Mouse (Mus musculus) NIH3T3 (cell line): ENCODE results near the gene Rnf207.

ENCODE experiments used
- DNase-seq: peaks from one replicate; pipeline ENCODE4 v3.0.0-alpha.2; 2012; ENCODE audit warnings: low read depth

Rnf207 gene

GRCm38 (mm10) chr4:152328691-152329090, 9.9 kb upstream of the Rnf207 start:
- peak; percentile 71 for DNase-seq

- no peak for DNase-seq
Observed at GRCm38 (mm10) chr4:152326543-152326942, 7.8 kb upstream of the Rnf207 start.

- peak; percentile 95 for DNase-seq
Observed at GRCm38 (mm10) chr4:152325574-152326411, 7.0 kb upstream of the Rnf207 start, which contains the start of gene Rpl22. TSS of gene Rpl22 (plus strand) at chr4:152325742.

GRCm38 (mm10) chr4:152324641-152325562, 6.1 kb upstream of the Rnf207 start:
- DNase-seq: peak; percentile 59

GRCm38 (mm10) chr4:152321464-152321863, 2.7 kb upstream of the Rnf207 start:
- no peak for DNase-seq

GRCm38 (mm10) chr4:152317631-152318033, 1.2 kb downstream of the Rnf207 start:
- DNase-seq: no peak

GRCm38 (mm10) chr4:152315498-152316213, 3.1 kb downstream of the Rnf207 start:
- no peak for DNase-seq

- peak; percentile 60 for DNase-seq
Observed at GRCm38 (mm10) chr4:152313934-152314333, 4.9 kb downstream of the Rnf207 start.

GRCm38 (mm10) chr4:152313211-152313632, 5.6 kb downstream of the Rnf207 start:
- no peak for DNase-seq

- no peak for DNase-seq
Observed at GRCm38 (mm10) chr4:152312186-152312585, 6.6 kb downstream of the Rnf207 start.

- DNase-seq: no peak
Observed at GRCm38 (mm10) chr4:152307542-152307941, 11.3 kb downstream of the Rnf207 start.

GRCm38 (mm10) chr4:152305991-152306390, 12.8 kb downstream of the Rnf207 start:
- DNase-seq: no peak

- DNase-seq: no peak
Observed at GRCm38 (mm10) chr4:152304685-152305084, 14.1 kb downstream of the Rnf207 start.

- no peak for DNase-seq
Observed at GRCm38 (mm10) chr4:152303172-152303571, 15.6 kb downstream of the Rnf207 start.

- DNase-seq: no peak
Observed at GRCm38 (mm10) chr4:152302012-152302411, 16.8 kb downstream of the Rnf207 start.

GRCm38 (mm10) chr4:152300375-152300774, 18.4 kb downstream of the Rnf207 start:
- DNase-seq: no peak

- DNase-seq: no peak
Observed at GRCm38 (mm10) chr4:152298836-152299235, 20.0 kb downstream of the Rnf207 start.

GRCm38 (mm10) chr4:152296874-152297861, 21.6 kb downstream of the Rnf207 start, which contains the start of gene Icmt:
TSS of gene Icmt (plus strand) at chr4:152297227.
- peak; percentile 99 for DNase-seq

- DNase-seq: no peak
Observed at GRCm38 (mm10) chr4:152296371-152296770, 22.4 kb downstream of the Rnf207 start.

GRCm38 (mm10) chr4:152295916-152296315, 22.9 kb downstream of the Rnf207 start:
- peak; percentile 52 for DNase-seq
